Mouse (Mus musculus) hematopoietic stem cell, adult 5-6 weeks (primary cell): Measurements from ENCODE around the gene Hoxc5. TPM values are rescaled to one million over a fixed set of nuclear protein-coding genes. Genes with fewer than 3 reads are reported as not detected.

ENCODE experiments used
- ATAC-seq, 2 experiments: fragments of 125-278 bp in 1 of 2; replicated peaks in 1 of 2; 2 replicates each; pipeline ENCODE4 v1.8.0; 2016 to 2017; ENCODE audit warnings: inconsistent platforms in 2 of 2, mild to moderate bottlenecking in 2 of 2, moderate number of reproducible peaks in 2 of 2, low read depth in 1 of 2, moderate TSS enrichment in 1 of 2; ENCODE audit not compliant: low FRiP score in 2 of 2, poor library complexity in 2 of 2, severe bottlenecking in 2 of 2, insufficient read depth in 1 of 2, low TSS enrichment in 1 of 2
- total RNA-seq: library from RNA; stranded (forward); fragments of 172-1452, 232-1000 nt; gene quantifications from 2 replicates; pipeline ENCODE4 v1.2.3, GENCODE M21; 2017

Gene Hoxc5
- total RNA-seq, 1 experiment from 2014 or later: not detected

DNA sequence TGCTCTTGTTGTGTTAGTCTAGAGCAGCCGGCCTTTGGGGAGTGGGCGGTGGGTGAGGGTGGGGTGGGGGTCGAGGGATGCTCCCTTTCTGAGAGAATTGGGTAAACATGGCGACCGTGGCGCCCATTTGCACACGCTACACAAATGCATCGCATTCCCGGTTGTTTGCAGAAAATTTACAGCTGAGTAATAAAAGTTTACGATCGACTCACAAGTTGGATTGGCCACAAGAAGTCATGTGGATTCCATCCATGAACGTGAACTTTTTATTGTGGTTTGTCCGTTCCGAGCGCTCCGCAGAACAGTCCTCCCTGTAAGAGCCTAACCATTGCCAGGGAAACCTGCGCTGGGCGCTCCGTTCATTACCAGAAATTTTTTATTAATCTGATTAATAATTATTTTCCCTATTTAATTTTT, 30.7 kb downstream of the Hoxc5 start, which contains the start of gene Hoxc6:
Hoxc6 (plus strand) TSS at position 319 of the 417 bp plus-strand sequence.
- ATAC-seq: no peak

DNA sequence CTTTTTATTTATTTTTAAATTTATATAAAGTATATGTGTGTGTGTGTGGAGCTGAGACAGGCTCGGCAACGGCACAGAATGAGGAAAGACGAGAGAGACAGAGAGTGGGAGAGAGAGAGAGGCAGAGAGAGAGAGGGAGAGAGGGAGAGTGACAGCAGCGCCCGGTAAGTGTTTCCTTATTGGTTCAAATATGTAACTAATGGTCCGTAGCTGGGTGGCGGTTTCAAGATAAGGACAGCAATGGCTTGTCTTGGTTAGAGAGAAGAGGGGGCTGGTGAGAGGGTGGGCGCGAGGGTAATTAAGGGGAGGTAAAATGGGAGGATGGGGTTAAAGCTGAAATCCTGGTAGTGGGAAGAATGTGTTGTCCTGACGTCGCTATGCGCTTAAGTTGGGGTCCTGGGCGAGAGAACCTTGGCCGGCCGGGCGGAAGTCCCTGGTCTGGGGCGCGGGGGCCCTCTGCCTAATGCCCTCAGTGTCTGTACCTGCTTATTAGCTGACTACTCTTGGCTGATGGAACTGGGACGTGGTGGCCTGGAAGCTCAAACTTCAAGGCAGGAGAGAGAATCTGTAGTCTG, 31.5 kb downstream of the Hoxc5 start:
- ATAC-seq: no peak

DNA sequence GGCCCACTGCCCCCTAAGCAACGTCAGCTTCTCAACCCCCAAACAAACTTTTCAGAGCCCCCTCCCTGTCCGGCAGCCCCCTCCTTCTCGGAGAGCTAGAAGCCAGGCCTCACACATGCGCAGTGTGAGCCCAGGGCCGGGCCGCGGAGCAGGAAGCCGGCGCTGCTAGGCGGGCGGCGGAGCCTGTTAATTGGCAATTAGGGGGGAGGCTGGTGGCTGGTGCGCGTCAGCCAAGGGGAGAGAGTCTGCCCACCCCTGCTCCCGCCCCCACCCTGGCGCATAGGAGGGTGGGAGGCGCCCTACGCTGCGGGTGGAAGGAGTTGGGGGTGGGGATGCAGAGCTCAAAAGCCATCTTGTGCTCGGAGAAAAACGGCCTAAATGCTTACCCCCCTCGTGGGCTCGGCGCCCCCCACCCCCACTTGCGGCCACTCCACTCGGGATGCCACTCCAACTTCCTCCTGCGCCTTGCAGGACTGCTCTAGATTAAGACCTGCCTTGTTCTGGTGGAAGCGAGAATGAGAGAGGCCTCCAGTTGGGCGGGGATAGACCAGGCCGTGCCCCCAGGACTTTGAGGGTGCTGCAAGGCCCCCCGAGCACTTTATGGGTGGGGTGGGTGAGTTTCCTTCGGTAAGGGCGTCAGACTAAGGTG, 32.1 kb downstream of the Hoxc5 start:
- peak; percentile 28 to 47; a peak in 3 of 4 replicates for ATAC-seq

DNA sequence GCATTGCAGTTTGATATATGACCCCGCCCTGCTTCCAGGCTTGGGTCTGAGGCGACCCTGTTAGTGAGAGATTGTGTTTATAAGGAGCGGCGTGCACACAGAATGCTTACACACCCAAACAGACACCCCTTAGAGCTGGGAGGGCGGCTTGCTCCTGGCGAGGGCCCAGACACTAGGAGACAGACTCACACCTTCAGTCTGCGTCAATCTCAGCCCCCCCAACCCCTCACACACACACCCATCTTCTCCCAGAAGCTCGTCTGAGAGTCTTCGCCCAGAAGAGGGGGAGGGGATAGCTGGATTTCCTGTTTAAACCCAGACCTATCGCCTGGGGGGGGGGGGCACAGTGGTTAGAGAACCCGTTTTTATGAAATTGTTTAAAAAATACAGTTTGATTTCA, 32.7 kb downstream of the Hoxc5 start:
- ATAC-seq: no peak

DNA sequence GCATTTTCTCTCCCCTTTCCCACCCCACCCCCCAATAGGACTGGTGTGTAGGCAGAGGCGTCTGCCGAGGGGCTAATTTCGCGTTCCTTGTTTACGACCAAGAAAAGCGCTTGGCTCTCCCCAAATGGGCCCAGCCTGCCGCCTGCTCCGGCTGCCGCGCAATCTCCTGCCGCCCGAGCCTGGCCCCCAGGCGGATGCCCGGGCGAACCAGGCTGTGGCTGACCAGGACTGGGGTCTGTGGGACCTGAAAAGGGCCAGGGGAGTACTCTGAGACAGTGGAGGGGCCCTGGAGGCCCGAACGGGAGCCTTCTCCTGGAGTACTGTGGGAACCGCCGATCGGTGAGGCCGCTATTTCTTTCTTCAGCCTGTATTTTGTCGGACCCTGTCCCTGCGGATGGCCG, 33.3 kb downstream of the Hoxc5 start:
- no peak for ATAC-seq

DNA sequence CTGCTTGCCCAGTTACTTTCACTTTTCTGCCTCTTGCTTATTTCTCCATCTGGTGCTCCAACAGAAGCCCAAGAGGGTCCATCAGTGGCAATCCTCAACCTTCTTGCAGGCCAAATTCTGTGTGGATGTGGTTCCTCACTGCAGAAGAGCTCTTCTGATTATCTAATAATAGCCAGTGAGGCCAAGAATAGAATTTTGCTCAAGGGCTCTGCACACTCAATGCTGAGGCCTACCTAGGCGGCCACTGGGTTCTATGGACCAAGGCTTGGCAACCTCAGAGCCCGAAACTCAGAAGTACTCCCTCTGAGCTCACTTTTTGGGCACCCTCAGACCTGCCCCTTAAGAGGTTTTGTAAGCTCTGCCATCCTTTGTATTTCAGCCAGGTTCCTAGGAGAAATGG, 34.1 kb downstream of the Hoxc5 start:
- no peak for ATAC-seq

DNA sequence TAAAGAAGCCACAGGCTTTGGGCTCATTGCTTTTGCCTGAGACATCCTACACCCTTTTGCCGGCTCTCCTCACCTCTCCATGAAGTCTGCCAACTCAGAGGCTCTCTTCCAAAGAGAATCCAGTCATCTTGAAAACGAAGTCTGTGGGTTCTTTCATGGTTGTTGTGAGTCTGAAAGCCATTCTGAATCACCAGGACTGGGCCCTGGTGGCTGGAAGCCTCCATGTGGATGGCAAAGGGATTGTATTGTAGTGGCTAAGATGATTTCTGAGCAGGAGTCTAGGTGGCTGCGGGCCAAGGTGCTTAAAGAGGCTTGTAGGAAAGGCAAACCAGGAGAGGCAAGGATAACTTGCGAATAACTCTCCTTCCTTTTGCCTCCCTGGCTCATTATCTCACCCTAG, 34.9 kb downstream of the Hoxc5 start:
- ATAC-seq: no peak

DNA sequence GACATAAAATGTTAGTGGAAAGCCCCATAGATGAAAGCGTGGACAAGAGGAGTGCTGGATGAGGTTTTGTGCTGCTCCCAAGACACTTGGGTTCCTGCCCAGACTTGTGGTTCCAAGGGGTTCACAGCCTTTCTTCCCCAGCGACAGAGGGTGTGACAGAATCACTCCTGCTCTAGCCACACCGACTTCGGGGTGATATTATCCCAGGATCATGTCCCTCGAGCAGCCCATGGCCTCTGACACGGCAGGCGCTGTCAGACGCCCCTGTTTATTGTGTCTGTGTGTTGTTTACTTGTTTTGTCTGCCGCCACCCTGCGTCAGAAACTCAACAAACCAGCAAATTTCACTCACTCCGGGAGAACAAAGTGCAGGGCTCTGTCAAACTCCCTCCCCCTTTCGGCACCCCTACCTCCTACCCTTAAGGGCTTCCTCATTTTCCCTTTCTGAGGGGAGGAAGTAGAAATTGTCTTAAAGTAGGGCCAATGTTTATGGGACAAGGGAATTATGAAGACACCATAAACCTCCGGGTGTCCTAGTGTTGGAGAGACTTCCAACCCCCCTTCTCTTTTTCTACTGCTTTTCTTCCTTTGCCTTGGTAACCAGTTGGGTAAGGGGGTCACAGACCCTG, 35.7 kb downstream of the Hoxc5 start:
- no peak for ATAC-seq

DNA sequence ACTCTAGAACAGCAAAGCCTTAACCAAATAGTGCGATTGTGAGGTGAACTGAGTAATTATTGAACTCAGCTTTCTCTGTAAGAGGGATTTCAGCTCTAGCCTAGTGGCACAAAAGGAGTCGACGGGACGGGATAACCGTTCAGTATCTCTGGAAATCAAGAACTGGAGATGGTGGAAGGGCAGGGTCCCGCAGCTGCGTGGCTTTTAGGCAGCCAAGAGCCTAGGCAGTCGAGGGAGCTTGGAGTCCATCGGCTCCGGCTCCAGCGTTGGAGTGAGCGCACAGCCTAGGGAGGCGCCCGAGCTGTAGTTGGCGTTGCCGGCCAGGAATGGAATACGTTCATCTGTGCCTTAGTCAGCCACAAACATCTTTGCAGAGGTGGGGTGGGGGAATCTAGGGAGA, 38.1 kb downstream of the Hoxc5 start:
- no peak for ATAC-seq

DNA sequence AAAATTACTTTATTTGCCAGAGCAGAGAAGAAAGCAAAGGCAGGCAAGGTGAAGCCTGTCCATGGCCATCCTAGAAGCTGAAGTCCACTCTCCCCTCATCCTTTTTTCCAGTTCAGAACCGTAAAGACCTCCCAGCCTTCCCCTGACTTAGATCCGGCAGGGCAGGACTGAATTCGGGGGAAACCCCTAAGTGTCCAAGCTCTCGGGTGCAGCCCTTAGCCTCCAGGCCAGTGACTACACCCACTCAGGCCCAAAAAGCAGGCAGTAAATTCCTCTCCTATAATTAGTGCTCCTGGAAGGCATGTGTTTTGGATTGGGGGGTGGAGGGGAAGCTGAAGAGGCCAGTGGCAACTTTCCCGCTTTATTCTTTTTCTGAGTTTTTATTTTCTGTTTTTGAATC, 38.6 kb downstream of the Hoxc5 start:
- no peak for ATAC-seq

DNA sequence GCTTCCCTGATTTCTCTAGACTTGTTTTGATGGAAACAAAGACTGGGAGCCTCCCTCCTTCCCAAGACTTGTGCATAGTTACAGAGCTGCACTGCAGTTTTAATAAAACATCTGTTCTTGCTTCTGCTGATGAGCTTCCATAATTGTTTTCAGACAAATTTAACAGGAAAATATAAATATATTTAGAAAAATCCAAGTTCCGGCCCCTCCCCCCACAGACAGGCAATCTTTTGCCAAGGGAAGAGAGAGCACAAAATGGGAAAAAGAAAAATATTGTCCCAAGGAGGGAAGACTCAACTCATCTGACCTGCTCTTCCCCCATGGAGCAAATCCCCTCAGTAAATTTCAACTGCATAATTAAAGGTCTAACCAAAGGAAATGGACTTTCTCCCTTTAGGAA, 39.1 kb downstream of the Hoxc5 start:
- no peak for ATAC-seq

DNA sequence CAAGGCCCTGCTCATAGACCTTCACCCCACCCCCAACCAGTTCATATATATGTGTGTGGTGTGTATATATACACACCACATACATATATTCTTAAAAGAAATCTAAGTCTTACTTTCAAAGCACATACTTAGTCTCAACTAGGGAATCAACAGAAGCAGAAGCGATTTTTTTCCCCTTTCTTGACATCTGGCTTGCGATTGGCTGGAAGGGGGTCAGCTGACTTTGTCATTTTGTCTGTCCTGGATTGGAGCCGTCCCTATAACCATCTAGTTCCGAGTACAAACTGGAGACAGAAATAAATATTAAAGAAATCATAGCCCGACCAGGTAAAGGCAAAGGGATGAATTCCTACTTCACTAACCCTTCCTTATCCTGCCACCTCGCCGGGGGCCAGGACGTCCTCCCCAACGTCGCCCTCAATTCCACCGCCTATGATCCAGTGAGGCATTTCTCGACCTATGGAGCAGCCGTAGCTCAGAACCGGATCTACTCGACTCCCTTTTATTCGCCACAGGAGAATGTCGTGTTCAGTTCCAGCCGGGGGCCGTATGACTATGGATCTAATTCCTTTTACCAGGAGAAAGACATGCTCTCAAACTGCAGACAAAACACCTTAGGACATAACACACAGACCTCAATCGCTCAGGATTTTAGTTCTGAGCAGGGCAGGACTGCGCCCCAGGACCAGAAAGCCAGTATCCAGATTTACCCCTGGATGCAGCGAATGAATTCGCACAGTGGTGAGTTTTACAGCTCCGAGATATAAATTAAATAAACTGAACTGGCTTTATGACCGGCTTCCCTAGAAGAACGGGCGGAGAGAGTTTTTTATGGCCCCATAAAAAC, 42.2 kb downstream of the Hoxc5 start:
- ATAC-seq: no peak

DNA sequence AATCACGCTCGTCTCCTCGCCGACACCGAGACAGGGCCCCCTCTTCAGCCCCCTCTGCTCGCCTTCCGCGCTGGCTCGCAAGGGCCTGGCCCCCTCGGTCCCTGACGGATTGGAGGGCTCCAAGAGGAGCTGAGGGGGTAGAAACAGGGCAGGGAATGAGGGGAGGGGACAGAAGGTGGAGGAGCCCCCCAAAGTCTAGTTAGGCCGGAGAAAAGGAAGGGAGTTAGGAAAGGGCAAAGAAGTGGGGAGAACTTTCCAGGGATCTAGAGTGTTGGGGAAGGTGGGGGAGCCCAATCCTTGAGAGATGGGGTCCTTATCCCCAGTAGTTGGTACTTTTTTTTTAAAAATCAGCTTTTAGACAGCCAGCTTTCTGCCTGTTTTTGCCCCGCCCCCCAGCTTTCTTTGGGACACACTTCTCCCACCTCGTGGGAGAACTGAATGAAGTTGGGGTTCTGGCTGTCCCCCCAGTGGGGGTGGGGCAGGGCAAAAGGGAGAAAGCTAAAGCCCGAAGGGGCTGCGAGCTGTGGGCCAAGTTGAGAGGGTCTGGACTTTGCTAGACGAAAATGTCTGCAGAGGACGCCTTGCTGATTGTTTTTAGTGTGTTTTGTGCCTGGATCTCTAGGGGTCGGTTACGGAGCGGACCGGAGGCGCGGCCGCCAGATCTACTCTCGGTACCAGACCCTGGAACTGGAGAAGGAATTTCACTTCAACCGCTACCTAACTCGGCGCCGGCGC, 43.0 kb downstream of the Hoxc5 start:
- ATAC-seq: no peak

DNA sequence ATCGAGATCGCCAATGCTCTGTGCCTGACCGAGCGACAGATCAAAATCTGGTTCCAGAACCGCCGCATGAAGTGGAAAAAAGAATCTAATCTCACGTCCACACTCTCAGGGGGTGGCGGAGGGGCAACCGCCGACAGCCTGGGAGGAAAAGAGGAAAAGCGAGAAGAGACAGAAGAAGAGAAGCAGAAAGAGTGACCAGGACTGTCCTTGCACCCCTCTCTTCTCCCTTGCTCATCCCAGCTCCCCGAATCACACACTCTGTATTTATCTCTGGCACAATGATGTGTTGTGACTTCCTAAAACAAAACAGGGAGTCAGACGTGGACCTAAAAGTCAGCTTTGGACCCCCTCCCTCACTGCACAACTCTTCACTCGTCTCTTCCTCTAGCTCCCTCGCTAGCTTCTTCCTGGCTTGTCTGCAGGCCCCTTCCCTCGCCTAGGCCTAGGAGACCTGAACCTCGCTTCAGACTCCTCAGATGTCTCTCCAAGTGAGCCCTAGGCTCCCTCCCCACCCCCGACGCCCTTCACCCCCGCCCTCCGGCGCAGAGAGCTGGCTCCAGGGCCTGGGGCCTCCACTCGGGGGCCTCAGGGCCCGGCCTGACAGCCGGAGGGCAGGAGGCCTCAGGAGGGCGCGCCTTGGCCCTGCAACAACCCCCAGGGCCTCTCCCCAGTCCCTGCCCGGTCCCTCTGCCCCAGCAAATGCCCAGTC, 43.8 kb downstream of the Hoxc5 start:
- no peak for ATAC-seq

DNA sequence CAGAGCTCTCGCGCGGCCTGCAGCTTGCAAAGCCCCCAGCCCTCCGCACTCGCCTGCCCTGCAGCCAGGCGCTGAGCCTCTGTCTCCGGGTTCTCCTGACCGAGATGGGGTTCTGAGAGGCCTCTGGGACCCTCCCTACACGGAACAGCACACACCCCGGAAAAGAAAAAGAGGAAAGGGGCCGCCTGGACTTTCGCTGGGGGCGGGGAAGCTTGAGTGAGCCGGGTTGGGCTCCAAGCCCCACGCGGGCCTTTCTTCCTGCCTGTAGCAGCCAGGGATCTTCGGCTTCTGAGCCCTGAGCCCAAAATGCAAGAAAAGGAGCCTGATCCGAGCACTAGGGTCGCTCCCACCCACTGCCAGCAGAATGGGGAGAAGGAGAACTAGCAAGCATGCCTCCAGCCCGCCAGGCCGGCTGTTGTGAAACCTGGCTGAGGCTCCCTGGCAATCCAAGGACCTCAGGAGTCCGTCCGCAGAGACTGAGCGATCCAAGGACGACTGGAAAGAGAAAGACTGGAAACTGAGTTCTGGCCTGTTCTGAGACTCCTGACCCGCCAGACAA, 44.8 kb downstream of the Hoxc5 start:
- ATAC-seq: no peak

DNA sequence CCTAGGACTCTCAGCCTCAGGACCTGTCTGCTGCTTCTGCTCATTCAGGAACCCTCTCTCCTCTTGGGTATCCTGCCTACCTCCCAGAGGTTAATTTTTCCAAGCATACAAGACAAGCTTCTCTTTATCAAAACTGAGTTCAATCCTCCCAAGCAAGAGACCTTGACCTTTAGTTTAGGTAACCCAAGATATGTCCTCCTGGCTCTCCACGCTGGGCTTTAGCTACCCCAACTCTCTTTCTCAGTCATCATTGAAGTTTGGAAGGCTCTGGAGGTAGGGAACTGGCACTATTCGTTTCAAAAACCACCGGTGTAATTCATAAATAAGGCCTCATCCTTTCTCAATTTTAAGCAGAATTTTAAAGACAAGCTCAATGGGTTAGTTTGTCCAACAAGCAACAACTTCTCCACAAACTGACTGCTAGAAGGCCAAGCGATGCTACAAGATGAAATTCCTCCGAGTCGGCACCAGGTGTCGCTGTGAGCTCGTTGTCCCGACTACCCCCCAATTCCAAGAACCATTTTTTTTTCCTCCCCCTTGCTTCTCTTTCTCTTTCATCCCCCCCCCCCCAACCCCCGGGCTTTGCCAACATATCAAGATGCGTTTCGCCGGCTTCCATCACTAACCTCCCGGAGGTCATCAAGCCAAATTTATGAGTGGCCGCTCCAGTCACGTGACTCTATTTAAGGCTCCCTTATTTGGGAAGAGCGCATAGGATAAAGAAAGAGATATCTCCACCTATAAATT, 46.2 kb downstream of the Hoxc5 start:
- no peak; a peak in 1 of 4 replicates for ATAC-seq
